Mouse (Mus musculus): ENCODE measurements at regions not wholly inside any gene's neighbourhood (a gene's known extent, or its start where the extent isn't known, plus 50 kb on each side); places are given as distances from the start of the nearest gene placed in this dataset.

DNA sequence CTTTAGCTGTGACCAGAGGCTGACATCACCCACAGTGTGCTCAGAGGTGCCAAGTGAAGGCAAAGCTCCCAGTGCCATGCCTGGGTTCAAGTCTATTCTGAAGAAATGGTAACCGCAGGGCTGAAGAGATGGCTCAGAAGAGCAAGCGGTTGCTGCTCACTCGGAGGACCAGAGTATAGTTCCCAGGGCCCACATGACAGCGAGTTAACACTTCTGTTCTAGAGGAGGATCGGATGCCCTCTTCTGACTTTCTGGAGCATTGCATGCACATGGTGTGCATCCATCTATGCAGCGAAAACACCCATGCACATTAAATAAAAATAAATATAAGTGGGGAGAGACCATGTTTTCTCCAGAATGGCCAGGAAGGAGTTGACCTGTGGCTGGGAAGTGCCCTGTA, 209.5 kb downstream of the Sorl1 start:
- TF ChIP-seq CTCF (IDR thresholded peaks at IDR 0.05; ENCODE audit: control insufficient read depth, insufficient read depth, low read length) (no peak), POLR2A (IDR thresholded peaks at IDR 0.05; ENCODE audit: borderline replicate concordance, control insufficient read depth, low read depth, low read length) (no peak)
